Mouse (Mus musculus) limb, embryonic 12.5 days (tissue): ENCODE measurements around the gene Frmd5. TPM values are rescaled to one million over a fixed set of nuclear protein-coding genes. Genes with fewer than 3 reads are reported as not detected.

Source experiments
- ATAC-seq: fragments of 200-750 bp; cut with Nextera tagmentation; 2 replicates; pipeline ENCODE4 v1.8.0; 2017; ENCODE audit warnings: low read depth, moderate TSS enrichment; ENCODE audit not compliant: insufficient number of reproducible peaks, insufficient read depth, low FRiP score, low TSS enrichment
- H3K27ac ChIP-seq: fragments of 300-500 bp; sonication (generic); 2 replicates; pipeline ENCODE4 v1.5.1; 2016; ENCODE audit warnings: mild to moderate bottlenecking, moderate library complexity
- H3K27me3 ChIP-seq: fragments of 300-500 bp; sonication (generic); 2 replicates; pipeline ENCODE4 v1.6.1; 2016; ENCODE audit warnings: mild to moderate bottlenecking, moderate library complexity
- H3K36me3 ChIP-seq: fragments of 300-500 bp; sonication (generic); 2 replicates; pipeline ENCODE4 v1.6.1; 2016; ENCODE audit warnings: mild to moderate bottlenecking, moderate library complexity
- H3K4me1 ChIP-seq: fragments of 300-500 bp; sonication (generic); replicated peaks from 2 replicates; pipeline ENCODE4 v1.6.1; 2016
- H3K4me2 ChIP-seq: fragments of 300-500 bp; sonication (generic); 2 replicates; pipeline ENCODE4 v1.6.1; 2016; ENCODE audit warnings: mild to moderate bottlenecking, moderate library complexity
- H3K4me3 ChIP-seq: fragments of 300-500 bp; sonication (generic); replicated peaks from 2 replicates; pipeline ENCODE4 v1.5.1; 2016; ENCODE audit warnings: mild to moderate bottlenecking
- H3K9ac ChIP-seq: fragments of 300-500 bp; sonication (generic); replicated peaks from 2 replicates; pipeline ENCODE4 v1.6.1; 2016; ENCODE audit warnings: mild to moderate bottlenecking, moderate library complexity
- H3K9me3 ChIP-seq: fragments of 300-500 bp; sonication (generic); 2 replicates; pipeline ENCODE4 v1.6.1; 2016; ENCODE audit warnings: mild to moderate bottlenecking, moderate library complexity
- WGBS: fragments of 180-500 bp; shearing (Covaris S2); methylation state at CpG from one replicate; pipeline ENCODE4 v1.1.7; 2016; 5-methylcytosine and 5-hydroxymethylcytosine counted together
- polyA plus RNA-seq: library from polyadenylated mRNA; unstranded; fragments of >200 nt; fragmentation: Nextera tagmentation; extraction: Ambion mirVana; gene quantifications from 2 replicates; pipeline ENCODE4 v1.2.1, GENCODE M21; 2016

Frmd5 gene
- polyA plus RNA-seq, 1 experiment from 2014 or later = 3.8 TPM

- no peak overlapping the region for H3K9ac ChIP-seq
- H3K4me1 ChIP-seq = no peaks in the 10 kb centered on the region
- H3K27ac ChIP-seq = no peak overlapping the region
- H3K36me3 ChIP-seq = no peaks in the 10 kb centered on the region
- no peaks in the 10 kb centered on the region for H3K9me3 ChIP-seq
- ATAC-seq = no peak
- no peak overlapping the region for H3K4me2 ChIP-seq
- 90% methylated on average over 3 of the region's 3 CpGs for WGBS
- no peak overlapping the region for H3K4me3 ChIP-seq
- no peaks in the 10 kb centered on the region for H3K27me3 ChIP-seq
These were observed 124.5 kb downstream of the Frmd5 start for GRCm38 (mm10) chr2:121682361-121682760.

DNA sequence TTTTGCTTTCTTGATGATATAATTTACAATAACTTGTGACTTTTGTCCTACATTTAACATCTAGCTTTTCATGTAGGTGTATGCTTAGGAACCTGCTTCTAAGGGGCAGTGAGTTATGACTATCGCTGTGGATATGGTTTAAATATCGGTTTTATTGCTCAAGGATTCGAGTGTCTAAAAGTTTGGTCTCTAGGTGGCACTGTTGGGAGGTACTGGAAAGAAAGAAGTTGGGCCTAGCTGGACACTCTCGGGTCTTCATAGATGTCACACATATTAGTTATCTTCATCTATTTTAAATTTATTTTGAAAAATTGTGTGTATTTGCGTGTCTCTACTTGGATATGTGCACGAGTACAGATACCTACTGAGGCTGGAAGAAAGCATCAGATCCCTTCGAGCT lies 127.2 kb downstream of the Frmd5 start:
- no peak overlapping the region for H3K4me2 ChIP-seq
- no peaks in the 10 kb centered on the region for H3K27me3 ChIP-seq
- H3K4me3 ChIP-seq = no peak overlapping the region
- no peak for ATAC-seq
- WGBS = 82% methylated on average over 7 of the region's 7 CpGs
- H3K4me1 ChIP-seq = no peaks in the 10 kb centered on the region
- no peak overlapping the region for H3K27ac ChIP-seq
- no peaks in the 10 kb centered on the region for H3K9me3 ChIP-seq
- H3K9ac ChIP-seq = no peak overlapping the region
- no peaks in the 10 kb centered on the region for H3K36me3 ChIP-seq

DNA sequence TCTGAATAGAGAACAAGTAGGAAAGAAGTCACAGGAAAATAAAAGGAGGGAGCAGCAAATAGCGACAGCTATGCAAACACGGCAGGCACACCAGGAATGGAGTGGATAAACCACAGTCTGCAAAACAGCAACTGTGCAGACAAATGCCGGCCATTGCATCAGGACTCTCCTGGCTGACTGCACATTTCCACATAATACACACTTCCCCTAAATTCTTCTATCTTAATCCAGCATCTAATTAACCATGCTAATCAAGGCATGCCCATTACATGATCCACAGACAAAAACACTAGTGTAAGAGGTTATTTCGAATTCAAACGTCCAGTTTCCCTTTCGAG lies 129.3 kb downstream of the Frmd5 start:
- no peak for ATAC-seq
- H3K36me3 ChIP-seq = no peaks in the 10 kb centered on the region
- 84% methylated on average over 6 of the region's 6 CpGs for WGBS

GRCm38 (mm10) chr2:121676951-121677648 lies 129.8 kb downstream of the Frmd5 start:
- no peak overlapping the region for H3K27ac ChIP-seq
- no peaks in the 10 kb centered on the region for H3K36me3 ChIP-seq
- H3K4me1 ChIP-seq = no peaks in the 10 kb centered on the region
- no peaks in the 10 kb centered on the region for H3K9me3 ChIP-seq
- no peak for ATAC-seq
- no peaks in the 10 kb centered on the region for H3K27me3 ChIP-seq
- H3K4me3 ChIP-seq = no peak overlapping the region
- no peak overlapping the region for H3K9ac ChIP-seq
- no peak overlapping the region for H3K4me2 ChIP-seq
- WGBS = 60% methylated on average over 6 of the region's 6 CpGs

More for the DNA sequence above, 129.3 kb downstream of the Frmd5 start:
- Histone ChIP-seq H3K4me3 (no peak overlapping the region), H3K27me3 (no peaks in the 10 kb centered on the region), H3K27ac (no peak overlapping the region), H3K4me1 (no peaks in the 10 kb centered on the region), H3K9me3 (no peaks in the 10 kb centered on the region), H3K9ac (no peak overlapping the region), H3K4me2 (no peak overlapping the region)

- Histone ChIP-seq H3K27me3 (no peaks in the 10 kb centered on the region), H3K4me2 (no peak overlapping the region), H3K9me3 (no peaks in the 10 kb centered on the region), H3K4me3 (no peak overlapping the region), H3K9ac (no peak overlapping the region), H3K4me1 (no peaks in the 10 kb centered on the region), H3K27ac (no peak overlapping the region), H3K36me3 (no peaks in the 10 kb centered on the region)
- no peak for ATAC-seq
- WGBS = 88% methylated on average over 5 of the region's 5 CpGs
These were observed 131.0 kb downstream of the Frmd5 start for GRCm38 (mm10) chr2:121675895-121676294.

DNA sequence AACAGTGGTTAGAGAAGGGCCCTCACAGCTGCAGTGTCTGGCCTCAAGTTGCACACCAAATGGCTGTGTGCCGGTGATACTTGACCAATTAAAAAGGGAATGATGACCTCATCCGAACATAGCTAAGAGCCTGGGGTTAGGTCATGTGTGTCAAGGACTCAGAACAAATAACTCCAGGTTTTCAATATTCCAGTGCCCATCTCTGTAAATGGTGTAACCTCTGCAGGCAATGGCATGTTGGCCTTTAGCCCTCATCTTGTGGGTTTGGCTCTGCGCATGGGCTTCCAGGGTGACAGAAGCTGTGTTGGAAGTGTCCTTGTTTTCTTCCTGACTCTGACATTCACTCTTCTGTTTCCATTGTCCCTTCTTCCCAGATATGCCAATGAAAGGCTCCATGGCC lies 131.8 kb downstream of the Frmd5 start:
- Histone ChIP-seq H3K27ac (no peak overlapping the region), H3K27me3 (no peaks in the 10 kb centered on the region), H3K4me2 (no peak overlapping the region), H3K9me3 (no peaks in the 10 kb centered on the region), H3K4me1 (no peaks in the 10 kb centered on the region), H3K4me3 (no peak overlapping the region), H3K36me3 (no peaks in the 10 kb centered on the region), H3K9ac (no peak overlapping the region)
- no peak for ATAC-seq
- 83% methylated on average over 3 of the region's 3 CpGs for WGBS

- no peaks in the 10 kb centered on the region for H3K27me3 ChIP-seq
- H3K9me3 ChIP-seq = no peaks in the 10 kb centered on the region
- H3K36me3 ChIP-seq = no peaks in the 10 kb centered on the region
- no peak overlapping the region for H3K9ac ChIP-seq
- whole genome bisulfite sequencing = 68% methylated on average over 8 of the region's 8 CpGs
- H3K27ac ChIP-seq = no peak overlapping the region
- no peak overlapping the region for H3K4me2 ChIP-seq
- H3K4me3 ChIP-seq = no peak overlapping the region
- no peak for ATAC-seq
- H3K4me1 ChIP-seq = no peaks in the 10 kb centered on the region
These were observed 132.7 kb downstream of the Frmd5 start for GRCm38 (mm10) chr2:121674211-121674610.

- no peak overlapping the region for H3K4me3 ChIP-seq
- WGBS = 70% methylated on average over 6 of the region's 6 CpGs
- no peak for ATAC-seq
These were observed 137.0 kb downstream of the Frmd5 start for GRCm38 (mm10) chr2:121669846-121670245.

DNA sequence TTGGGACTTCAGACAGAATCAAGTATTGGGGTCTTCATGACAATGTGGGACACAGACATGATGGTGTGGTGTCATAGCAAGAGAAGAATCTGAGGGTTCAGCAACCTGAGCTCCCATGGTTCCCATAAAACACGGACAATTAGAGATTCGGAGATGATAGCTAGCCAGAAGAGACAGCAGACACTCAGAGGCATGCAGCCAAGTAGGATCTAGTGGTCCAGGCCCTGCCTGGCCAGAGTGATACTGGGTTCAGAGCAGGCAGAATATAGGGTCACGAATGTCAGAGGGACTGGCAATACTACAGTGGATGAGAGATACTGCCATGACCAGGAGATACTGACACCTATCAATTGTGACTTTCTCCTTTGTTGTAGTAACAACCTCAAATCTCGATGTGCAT lies 138.6 kb downstream of the Frmd5 start:
- no peak overlapping the region for H3K4me2 ChIP-seq
- H3K9ac ChIP-seq = no peak overlapping the region
- no peaks in the 10 kb centered on the region for H3K36me3 ChIP-seq
- ATAC-seq = no peak
- no peaks in the 10 kb centered on the region for H3K27me3 ChIP-seq
- H3K4me3 ChIP-seq = no peak overlapping the region
- H3K27ac ChIP-seq = no peak overlapping the region
- WGBS = 89% methylated on average over 4 of the region's 4 CpGs
- H3K9me3 ChIP-seq = no peaks in the 10 kb centered on the region
- no peaks in the 10 kb centered on the region for H3K4me1 ChIP-seq

More at GRCm38 (mm10) chr2:121669846-121670245, 137.0 kb downstream of the Frmd5 start:
- H3K4me1 ChIP-seq = no peaks in the 10 kb centered on the region
- H3K27me3 ChIP-seq = no peaks in the 10 kb centered on the region
- H3K9ac ChIP-seq = no peak overlapping the region
- H3K9me3 ChIP-seq = no peaks in the 10 kb centered on the region
- no peak overlapping the region for H3K4me2 ChIP-seq
- no peak overlapping the region for H3K27ac ChIP-seq
- H3K36me3 ChIP-seq = no peaks in the 10 kb centered on the region

GRCm38 (mm10) chr2:121661160-121661502 lies 145.8 kb downstream of the Frmd5 start:
- WGBS = 70% methylated on average over 4 of the region's 4 CpGs
- no peaks in the 10 kb centered on the region for H3K9me3 ChIP-seq

DNA sequence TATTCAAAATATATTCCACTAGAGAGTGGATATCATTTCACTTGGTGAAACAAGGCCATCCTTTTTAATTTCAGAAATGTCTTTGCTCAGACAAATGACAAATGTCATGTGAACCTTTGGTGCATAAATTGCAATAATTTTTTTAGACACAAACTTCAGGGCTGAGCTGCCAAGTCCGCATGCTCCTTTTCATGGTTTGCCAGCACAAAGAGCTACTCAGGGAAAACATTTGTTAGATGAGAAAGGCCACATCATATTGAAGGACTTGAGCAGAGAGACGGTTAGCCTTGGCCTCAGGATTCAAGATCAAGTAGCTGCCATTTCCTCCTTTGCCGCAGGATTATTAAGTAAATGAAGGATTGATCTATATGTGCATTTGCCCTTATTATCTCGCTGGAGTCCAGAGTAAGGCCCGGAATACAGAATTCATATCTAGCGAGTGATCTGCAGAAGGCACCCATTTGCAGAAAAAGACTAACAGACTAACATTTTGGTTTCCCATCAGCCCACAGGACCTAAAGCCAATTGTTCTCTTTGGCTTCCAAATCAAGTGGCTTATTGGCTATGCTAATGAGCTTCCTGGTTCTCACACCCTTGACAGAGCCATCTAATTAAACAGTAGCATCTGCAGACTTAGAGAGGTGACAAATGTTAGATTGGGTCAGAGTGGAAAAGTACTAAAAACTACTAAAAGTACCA lies 146.3 kb downstream of the Frmd5 start:
- Histone ChIP-seq H3K9me3 (no peaks in the 10 kb centered on the region), H3K27me3 (no peaks in the 10 kb centered on the region), H3K36me3 (no peaks in the 10 kb centered on the region), H3K4me1 (0 out of 2 replicates have a peak, but pooled peaks cover 3% of the 10 kb centered on the region), H3K4me2 (no peak overlapping the region), H3K4me3 (no peak overlapping the region), H3K27ac (no peak overlapping the region), H3K9ac (no peak overlapping the region)
- ATAC-seq = no peak
- WGBS = 80% methylated on average over 6 of the region's 6 CpGs

More at GRCm38 (mm10) chr2:121661160-121661502, 145.8 kb downstream of the Frmd5 start:
- H3K4me3 ChIP-seq = no peak overlapping the region
- H3K27me3 ChIP-seq = no peaks in the 10 kb centered on the region
- H3K9ac ChIP-seq = no peak overlapping the region
- H3K4me2 ChIP-seq = no peak overlapping the region
- no peak for ATAC-seq
- no peaks in the 10 kb centered on the region for H3K36me3 ChIP-seq
- 0 out of 2 replicates have a peak, but pooled peaks cover 3% of the 10 kb centered on the region for H3K4me1 ChIP-seq
- no peak overlapping the region for H3K27ac ChIP-seq

GRCm38 (mm10) chr2:121659350-121659749 lies 147.5 kb downstream of the Frmd5 start:
- no peaks in the 10 kb centered on the region for H3K36me3 ChIP-seq
- ATAC-seq = no peak
- H3K27ac ChIP-seq = no peak overlapping the region
- WGBS = 84% methylated on average over 4 of the region's 4 CpGs
- no peak overlapping the region for H3K4me3 ChIP-seq
- H3K9ac ChIP-seq = no peak overlapping the region
- no peaks in the 10 kb centered on the region for H3K27me3 ChIP-seq
- H3K4me2 ChIP-seq = no peak overlapping the region
- no peaks in the 10 kb centered on the region for H3K9me3 ChIP-seq
- 0 out of 2 replicates have a peak, but pooled peaks cover 3% of the 10 kb centered on the region for H3K4me1 ChIP-seq
